Mouse (Mus musculus) layer of hippocampus, postnatal 14 days (tissue): ENCODE measurements around the gene Tle2. TPM values are rescaled to one million over a fixed set of nuclear protein-coding genes. Genes with fewer than 3 reads are reported as not detected.

Experiments
- total RNA-seq, 2 experiments: library from RNA; stranded (reverse); gene quantifications; 2 replicates each; pipeline ENCODE4 v1.2.3; 2021

The Tle2 gene
- total RNA-seq, 2 experiments from 2014 or later = 23.3 to 25.9 TPM

Other genes with a start within 250 kb of the Tle2 start
- 1 to 10 TPM; 1.8 to 2.2 TPM for gene Tbxa2r, start 245.8 kb upstream of the Tle2 start, total RNA-seq
- 1 to 10 TPM; 1.4 to 1.5 TPM for gene Gipc3, start 231.3 kb upstream of the Tle2 start, total RNA-seq
- gene Hmg20b, start 224.1 kb upstream of the Tle2 start, total RNA-seq = 10 to 100 TPM; 24.0 to 40.0 TPM
- 10 to 100 TPM; 40.8 to 45.8 TPM for gene Mfsd12, start 217.1 kb upstream of the Tle2 start, total RNA-seq
- 1 to 10 TPM in 1 of 2 experiments, under 1 TPM in 1; 0.92 to 1.0 TPM for gene 4930404N11Rik, start 208.7 kb upstream of the Tle2 start, total RNA-seq
- 10 to 100 TPM; 68.6 to 73.2 TPM for gene Fzr1, start 196.0 kb upstream of the Tle2 start, total RNA-seq
- gene Dohh, start 190.1 kb upstream of the Tle2 start, total RNA-seq = 10 to 100 TPM; 73.7 to 74.3 TPM
- gene Gm48551, start 190.1 kb upstream of the Tle2 start, total RNA-seq = 1 to 10 TPM; 3.1 to 4.5 TPM
- 1 to 10 TPM; 2.8 to 5.4 TPM for gene Gm48552, start 185.6 kb upstream of the Tle2 start, total RNA-seq
- 1 to 10 TPM; 1.1 to 1.5 TPM for gene Smim24, start 181.5 kb upstream of the Tle2 start, total RNA-seq
- 10 to 100 TPM; 66.7 to 70.9 TPM for gene Nfic, start 118.9 kb upstream of the Tle2 start, total RNA-seq
- 100 to 1,000 TPM; 266 to 272 TPM for gene Celf5, start 91.9 kb upstream of the Tle2 start, total RNA-seq
- gene Ncln, start 78.2 kb upstream of the Tle2 start, total RNA-seq = 10 to 100 TPM; 79.7 to 95.2 TPM
- gene S1pr4, start 74.4 kb upstream of the Tle2 start, total RNA-seq = under 1 TPM; 0.39 to 0.57 TPM
- 1 to 10 TPM; 2.4 to 4.2 TPM for gene Gna15, start 50.3 kb upstream of the Tle2 start, total RNA-seq
- gene Gna11, start 29.4 kb upstream of the Tle2 start, total RNA-seq = 100 to 1,000 TPM; 120 to 121 TPM
- gene Aes, start 15.1 kb upstream of the Tle2 start, total RNA-seq = 100 to 1,000 TPM; 639 to 673 TPM
- 1 to 10 TPM; 2.0 to 3.5 TPM for gene Tle6, start 26.5 kb downstream of the Tle2 start, total RNA-seq
- gene BC025920, start 31.7 kb downstream of the Tle2 start, total RNA-seq = 1 to 10 TPM; 2.6 to 2.8 TPM
- gene Sirt6, start 53.2 kb downstream of the Tle2 start, total RNA-seq = 10 to 100 TPM; 27.8 to 30.3 TPM
- gene Ankrd24, start 54.0 kb downstream of the Tle2 start, total RNA-seq = 10 to 100 TPM; 32.5 to 36.3 TPM
- gene Gm10778, start 74.5 kb downstream of the Tle2 start, total RNA-seq = 1 to 10 TPM; 3.5 to 3.9 TPM
- gene Zfp433, start 130.3 kb downstream of the Tle2 start, total RNA-seq = 10 to 100 TPM in 1 of 2 experiments, 1 to 10 TPM in 1; 8.0 to 11.5 TPM
- gene Gm3055, start 196.6 kb downstream of the Tle2 start, total RNA-seq = 1 to 10 TPM; 7.6 to 9.5 TPM
- 1 to 10 TPM; 2.8 to 3.0 TPM for gene Gm4767, start 237.6 kb downstream of the Tle2 start, total RNA-seq